Mouse (Mus musculus): ENCODE data around the gene Polr3g.
"Not testable (repeated sequence)": the region's sequence is repeated elsewhere in the genome, so short reads cannot be mapped to it uniquely, and the experiment has no call there.

Polr3g gene

GRCm38 (mm10) chr13:81689587-81689986 lies 21.2 kb downstream of the Polr3g start:
- DNase-seq (ENCODE audit: low spot score in 2 of 2): no peak

GRCm38 (mm10) chr13:81684884-81685283 lies 25.9 kb downstream of the Polr3g start:
- DNase-seq (ENCODE audit: low spot score in 2 of 2): no peak

GRCm38 (mm10) chr13:81684258-81684657 lies 26.6 kb downstream of the Polr3g start:
- no peak for DNase-seq (ENCODE audit: low spot score in 2 of 2)

GRCm38 (mm10) chr13:81683107-81683506 lies 27.7 kb downstream of the Polr3g start:
- no peak for DNase-seq (ENCODE audit: low spot score in 2 of 2)

- no peak for DNase-seq (ENCODE audit: low spot score in 2 of 2)
These were observed 35.5 kb downstream of the Polr3g start for GRCm38 (mm10) chr13:81675333-81675732.

GRCm38 (mm10) chr13:81667713-81668112 lies 43.1 kb downstream of the Polr3g start:
- no peak for DNase-seq (ENCODE audit: low spot score in 2 of 2)

GRCm38 (mm10) chr13:81664331-81664698 lies 46.5 kb downstream of the Polr3g start:
- DNase-seq (ENCODE audit: low spot score in 2 of 2): no peak

- no peak for DNase-seq (ENCODE audit: low spot score in 2 of 2)
These were observed 47.1 kb downstream of the Polr3g start for GRCm38 (mm10) chr13:81663566-81664330.

- DNase-seq (ENCODE audit: low spot score in 2 of 2): no peak
These were observed 52.6 kb downstream of the Polr3g start for GRCm38 (mm10) chr13:81658053-81658752.

GRCm38 (mm10) chr13:81657351-81658052 lies 53.3 kb downstream of the Polr3g start, which contains the start of gene Lysmd3:
Gene Lysmd3, plus strand, starts transcription at chr13:81657663.
- peak; percentile 85 to 92 for DNase-seq (ENCODE audit: low spot score in 2 of 2)

- no peak for DNase-seq (ENCODE audit: low spot score in 2 of 2)
These were observed 53.8 kb downstream of the Polr3g start for GRCm38 (mm10) chr13:81657008-81657350.

- DNase-seq (ENCODE audit: low spot score in 2 of 2): no peak
These were observed 54.5 kb downstream of the Polr3g start for GRCm38 (mm10) chr13:81656091-81656850.

GRCm38 (mm10) chr13:81650382-81650781 lies 60.4 kb downstream of the Polr3g start:
- DNase-seq (ENCODE audit: low spot score in 2 of 2): not testable (repeated sequence)

GRCm38 (mm10) chr13:81646348-81646747 lies 64.5 kb downstream of the Polr3g start:
- DNase-seq (ENCODE audit: low spot score in 2 of 2): no peak

GRCm38 (mm10) chr13:81644047-81644565 lies 66.7 kb downstream of the Polr3g start:
- no peak for DNase-seq (ENCODE audit: low spot score in 2 of 2)

- DNase-seq (ENCODE audit: low spot score in 2 of 2): no peak
These were observed 68.2 kb downstream of the Polr3g start for GRCm38 (mm10) chr13:81642491-81643149.

GRCm38 (mm10) chr13:81641289-81642045 lies 69.3 kb downstream of the Polr3g start:
- DNase-seq (ENCODE audit: low spot score in 2 of 2): peak in 1 of 2 experiments; percentile 23

GRCm38 (mm10) chr13:81640881-81641280 lies 69.9 kb downstream of the Polr3g start:
- DNase-seq (ENCODE audit: low spot score in 2 of 2): no peak

GRCm38 (mm10) chr13:81639624-81640023 lies 71.2 kb downstream of the Polr3g start:
- DNase-seq (ENCODE audit: low spot score in 2 of 2): no peak

- DNase-seq (ENCODE audit: low spot score in 2 of 2): peak; percentile 62 to 69
These were observed 77.9 kb downstream of the Polr3g start, which contains the start of gene Adgrv1 for GRCm38 (mm10) chr13:81632720-81633415. Gene Adgrv1, minus strand, starts transcription at chr13:81633154.

Data from frontal cortex, postnatal 10 days (tissue).